Mouse (Mus musculus): Measurements from ENCODE around the gene Upf2. TPM values are rescaled to one million over a fixed set of nuclear protein-coding genes. Genes with fewer than 3 reads are reported as not detected.

The Upf2 gene
- total RNA-seq (2021) = 10 to 100 TPM; 22.4 to 25.0 TPM
- long read RNA-seq, experiment 1, full-length matches to known transcripts = 5 of 12 reads
- long read RNA-seq, experiment 1, partial matches to known transcripts = 4 of 12 reads
- long read RNA-seq, experiment 1, other reads (novel, unspliced or antisense) = 3 of 12 reads
- long read RNA-seq, experiment 2, full-length matches to known transcripts = 4 of 8 reads
- long read RNA-seq, experiment 2, partial matches to known transcripts = 3 of 8 reads
- long read RNA-seq, experiment 2, other reads (novel, unspliced or antisense) = 1 of 8 reads

GRCm38 (mm10) chr2:5950766-5951595 lies at the start of gene Upf2:
TSS of gene Upf2 (plus strand) at chr2:5951469.
- DNase-seq (ENCODE audit: low spot score in 2 of 2) = peak; percentile 92 to 97
- intact Hi-C loops (cut with DNase I) = no loop called here

- intact Hi-C loops (cut with DNase I) = no loop called here
- DNase-seq (ENCODE audit: low spot score in 2 of 2) = peak; percentile 40 to 59
Measured at GRCm38 (mm10) chr2:5906092-5906491, 45.2 kb upstream of the Upf2 start.

- no peak for DNase-seq (ENCODE audit: low spot score in 2 of 2)
- intact Hi-C loops (cut with DNase I) = no loop called here
Measured at GRCm38 (mm10) chr2:5906625-5907024, 44.6 kb upstream of the Upf2 start.

GRCm38 (mm10) chr2:5911282-5911965 lies 39.8 kb upstream of the Upf2 start:
- intact Hi-C loops (cut with DNase I) = no loop called here
- DNase-seq (ENCODE audit: low spot score in 2 of 2) = peak in 1 of 2 experiments; percentile 23

GRCm38 (mm10) chr2:5922823-5923222 lies 28.4 kb upstream of the Upf2 start:
- DNase-seq (ENCODE audit: low spot score in 2 of 2) = no peak
- intact Hi-C loops (cut with DNase I) = no loop called here

- no peak for DNase-seq (ENCODE audit: low spot score in 2 of 2)
- intact Hi-C loops (cut with DNase I) = no loop called here
Measured at GRCm38 (mm10) chr2:5923786-5924185, 27.5 kb upstream of the Upf2 start.

GRCm38 (mm10) chr2:5927481-5927880 lies 23.8 kb upstream of the Upf2 start:
- intact Hi-C loops (cut with DNase I) = no loop called here

GRCm38 (mm10) chr2:5929793-5930192 lies 21.5 kb upstream of the Upf2 start:
- DNase-seq (ENCODE audit: low spot score in 2 of 2) = no peak
- intact Hi-C loops (cut with DNase I) = no loop called here

More at GRCm38 (mm10) chr2:5927481-5927880, 23.8 kb upstream of the Upf2 start:
- no peak for DNase-seq (ENCODE audit: low spot score in 2 of 2)

GRCm38 (mm10) chr2:5930291-5931054 lies 20.8 kb upstream of the Upf2 start:
- DNase-seq (ENCODE audit: low spot score in 2 of 2) = no peak
- intact Hi-C loops (cut with DNase I) = no loop called here

GRCm38 (mm10) chr2:5931938-5932337 lies 19.3 kb upstream of the Upf2 start:
- DNase-seq (ENCODE audit: low spot score in 2 of 2) = no peak
- intact Hi-C loops (cut with DNase I) = no loop called here

- no peak for DNase-seq (ENCODE audit: low spot score in 2 of 2)
- intact Hi-C loops (cut with DNase I) = no loop called here
Measured at GRCm38 (mm10) chr2:5934936-5935335, 16.3 kb upstream of the Upf2 start.

GRCm38 (mm10) chr2:5936068-5936467 lies 15.2 kb upstream of the Upf2 start:
- intact Hi-C loops (cut with DNase I) = no loop called here

GRCm38 (mm10) chr2:5936550-5936949 lies 14.7 kb upstream of the Upf2 start:
- intact Hi-C loops (cut with DNase I) = no loop called here
- no peak for DNase-seq (ENCODE audit: low spot score in 2 of 2)

More at GRCm38 (mm10) chr2:5936068-5936467, 15.2 kb upstream of the Upf2 start:
- DNase-seq (ENCODE audit: low spot score in 2 of 2) = no peak

GRCm38 (mm10) chr2:5939319-5939718 lies 11.9 kb upstream of the Upf2 start:
- DNase-seq (ENCODE audit: low spot score in 2 of 2) = no peak
- intact Hi-C loops (cut with DNase I) = no loop called here

GRCm38 (mm10) chr2:5939911-5940310 lies 11.4 kb upstream of the Upf2 start:
- intact Hi-C loops (cut with DNase I) = no loop called here
- no peak for DNase-seq (ENCODE audit: low spot score in 2 of 2)

GRCm38 (mm10) chr2:5940936-5941335 lies 10.3 kb upstream of the Upf2 start:
- DNase-seq (ENCODE audit: low spot score in 2 of 2) = no peak
- intact Hi-C loops (cut with DNase I) = no loop called here

- no peak for DNase-seq (ENCODE audit: low spot score in 2 of 2)
- intact Hi-C loops (cut with DNase I) = no loop called here
Measured at GRCm38 (mm10) chr2:5941861-5942415, 9.3 kb upstream of the Upf2 start.

GRCm38 (mm10) chr2:5942416-5943032 lies 8.7 kb upstream of the Upf2 start, which contains the start of gene Dhtkd1:
TSS of gene Dhtkd1 (minus strand) at chr2:5942792.
- intact Hi-C loops (cut with DNase I) = no loop called here
- peak; percentile 60 to 67 for DNase-seq (ENCODE audit: low spot score in 2 of 2)

- DNase-seq (ENCODE audit: low spot score in 2 of 2) = no peak
- intact Hi-C loops (cut with DNase I) = no loop called here
Measured at GRCm38 (mm10) chr2:5943071-5943470, 8.2 kb upstream of the Upf2 start.
